In the genomic region with DNA sequence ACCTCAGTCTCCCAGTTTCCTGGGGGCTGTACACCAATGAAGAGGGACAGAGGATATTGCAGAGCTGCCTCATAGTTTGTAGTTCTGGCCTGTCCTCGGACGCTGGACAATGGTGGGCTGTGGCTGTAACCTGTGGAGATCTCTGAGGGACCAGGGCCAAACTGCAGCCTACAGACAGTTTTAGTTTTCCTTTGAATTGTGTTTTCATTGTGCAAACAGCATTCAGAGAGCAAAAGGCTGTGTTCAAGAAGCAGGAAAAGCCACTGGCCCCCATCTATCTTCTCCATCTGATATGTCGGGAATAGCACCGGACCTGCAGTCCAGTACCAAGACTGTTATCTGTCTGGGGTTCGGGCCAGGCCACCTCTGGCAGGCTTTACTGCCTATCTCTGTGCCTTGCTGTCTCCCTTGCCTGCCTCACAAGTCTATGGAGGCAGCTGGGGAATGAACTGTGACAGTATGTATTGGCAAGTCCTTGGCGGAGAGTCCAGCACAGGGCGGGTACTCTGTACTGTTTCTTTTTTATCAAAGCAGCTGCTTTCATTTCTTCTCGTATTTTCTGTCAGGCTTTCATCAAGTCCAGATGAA, we compare ENCODE assay signal across 12 mouse cellular contexts. TPM values are rescaled to one million over a fixed set of nuclear protein-coding genes. Genes with fewer than 3 reads are reported as not detected.
DNase-seq lines count a peak whose midpoint lies in the region; ATAC-seq and TF ChIP-seq lines count a peak whose summit lies in the region.
"Had no signal": no experiment of that assay in that cellular context is flagged by ENCODE, and none has a peak within 500 bp of the region (broad histone marks: within the 10 kb centered on the region; RNA-seq: fewer than 3 reads in every experiment).

No protein-coding gene starts in this region.

- H3K36me3 ChIP-seq in kidney, adult 2 months (ENCODE audit: control insufficient read depth, insufficient read depth, low read length), result no peaks in the 10 kb centered on the region
- no peaks in the 10 kb centered on the region for H3K36me3 ChIP-seq in kidney, embryonic 14.5 days (ENCODE audit: control insufficient read depth, insufficient read depth, low read length)
- H3K36me3 ChIP-seq in embryonic facial prominence, embryonic 10.5 days (replicated peaks), result no peaks in the 10 kb centered on the region
- no peaks in the 10 kb centered on the region for H3K36me3 ChIP-seq in heart, embryonic 14.5 days (ENCODE audit: control insufficient read depth, insufficient read depth, low read length)

- no peak for ATAC-seq in kidney, embryonic 14.5 days (ENCODE audit: low FRiP score, low TSS enrichment)
- ATAC-seq in heart, embryonic 14.5 days (ENCODE audit: insufficient number of reproducible peaks, insufficient read depth, low FRiP score, low read depth), result no peak
- ATAC-seq: activated CD4-positive, CD25-positive, alpha-beta regulatory T cell, adult 4 months had no signal

- TF ChIP-seq POLR2A in kidney, adult 2 months (IDR thresholded peaks at IDR 0.05; ENCODE audit: low read depth, low read length), result no peak

- no peak overlapping the region for H3K9ac ChIP-seq in kidney, embryonic 14.5 days (ENCODE audit: low read depth, low read length)
- peak overlapping the region; percentile 58; the same call in 1 of the 2 replicates for H3K9ac ChIP-seq in heart, embryonic 14.5 days (ENCODE audit: low read length)

- H3K4me3 ChIP-seq in kidney, adult 2 months (ENCODE audit: insufficient read depth, low read depth, low read length), result no peak overlapping the region
- H3K4me3 ChIP-seq in kidney, embryonic 14.5 days (ENCODE audit: low read length), result no peak overlapping the region
- no peak overlapping the region for H3K4me3 ChIP-seq in embryonic facial prominence, embryonic 10.5 days
- H3K4me3 ChIP-seq in heart, embryonic 14.5 days (ENCODE audit: control insufficient read depth in 1 of 2, insufficient read depth in 1 of 2, low read depth in 1 of 2, low read length in 2 of 2), result peak overlapping the region in 1 of 2 experiments; percentile 2; a peak in 1 of 4 replicates

- WGBS in kidney, adult 2 months, result 63% methylated on average over 8 of the region's 8 CpGs
- 45% methylated on average over 8 of the region's 8 CpGs for WGBS in kidney, embryonic 14.5 days
- 75% methylated on average over 8 of the region's 8 CpGs for WGBS in embryonic facial prominence, embryonic 10.5 days
- WGBS in heart, embryonic 14.5 days, result 26% methylated on average over 8 of the region's 8 CpGs

- H3K27me3 ChIP-seq in kidney, adult 2 months (replicated peaks; ENCODE audit: control insufficient read depth, insufficient read depth, low read length), result no peaks in the 10 kb centered on the region
- H3K27me3 ChIP-seq in kidney, embryonic 14.5 days (ENCODE audit: control insufficient read depth, insufficient read depth, low read length), result no peaks in the 10 kb centered on the region
- H3K27me3 ChIP-seq in embryonic facial prominence, embryonic 10.5 days (replicated peaks; ENCODE audit: low read depth, poor library complexity, severe bottlenecking), result 0 out of 2 replicates have a peak, but pooled peaks cover 6% of the 10 kb centered on the region
- no peaks in the 10 kb centered on the region for H3K27me3 ChIP-seq in heart, embryonic 14.5 days (ENCODE audit: control insufficient read depth, insufficient read depth, low read length)

- H3K27ac ChIP-seq in kidney, adult 2 months (ENCODE audit: insufficient read depth, low read depth, low read length), result no peak overlapping the region
- H3K27ac ChIP-seq in kidney, embryonic 14.5 days (ENCODE audit: low read depth, low read length), result no peak overlapping the region
- H3K27ac ChIP-seq in embryonic facial prominence, embryonic 10.5 days (replicated peaks), result peak overlapping the region; percentile 2; the same call in 1 of the 2 replicates
- H3K27ac ChIP-seq in heart, embryonic 14.5 days (replicated peaks in 1 of 2; ENCODE audit: control insufficient read depth in 1 of 2, insufficient read depth in 1 of 2, low read depth in 2 of 2, low read length in 2 of 2), result peak overlapping the region; percentile 41 to 56

- no peak for TF ChIP-seq CTCF in kidney, adult 2 months (conservative IDR thresholded peaks at IDR 0.05; ENCODE audit: insufficient read depth, insufficient read length, low read depth, low read length)

- H3K9me3 ChIP-seq in kidney, embryonic 14.5 days (ENCODE audit: control insufficient read depth, low read length), result no peaks in the 10 kb centered on the region
- H3K9me3 ChIP-seq in embryonic facial prominence, embryonic 10.5 days, result no peaks in the 10 kb centered on the region
- H3K9me3 ChIP-seq in heart, embryonic 14.5 days (ENCODE audit: control insufficient read depth, low read length), result no peaks in the 10 kb centered on the region

- H3K4me2 ChIP-seq in kidney, embryonic 14.5 days (replicated peaks; ENCODE audit: low read depth, low read length), result no peak overlapping the region
- H3K4me2 ChIP-seq in heart, embryonic 14.5 days (ENCODE audit: low read length), result peak overlapping the region; percentile 37

- DNase-seq in kidney, adult 2 months, result peak; percentile 51
- no peak for DNase-seq in embryonic facial prominence, embryonic 10.5 days (ENCODE audit: low spot score)
- DNase-seq in lung, postnatal 14 days, result peak; percentile 48
- DNase-seq in urinary bladder, postnatal 4 days (ENCODE audit: low spot score in 2 of 2), result no peak
- no peak for DNase-seq in cerebellum, adult 11 months
- no peak for DNase-seq in layer of hippocampus, adult 18-20 months (ENCODE audit: low spot score in 2 of 2)
- DNase-seq: thymus, adult 2 months had no signal

- no peaks in the 10 kb centered on the region for H3K4me1 ChIP-seq in kidney, adult 2 months (ENCODE audit: control insufficient read depth, insufficient read depth, low read length)
- peaks cover 10% of the 10 kb centered on the region; the same call in 1 of the 2 replicates for H3K4me1 ChIP-seq in kidney, embryonic 14.5 days (ENCODE audit: control insufficient read depth, insufficient read depth, low read length)
- peaks cover 58% of the 10 kb centered on the region for H3K4me1 ChIP-seq in embryonic facial prominence, embryonic 10.5 days
- peaks cover 38 to 47% of the 10 kb centered on the region in 2 experiments for H3K4me1 ChIP-seq in heart, embryonic 14.5 days (ENCODE audit: control insufficient read depth in 2 of 2, insufficient read depth in 2 of 2, low read length in 2 of 2)

RNA-seq across cellular contexts. Expression of gene Spocd1, which starts 11.9 kb away (rescaled TPM):
- not detected in 2 replicates for polyA plus RNA-seq in kidney, adult 2 months (2012; rRNA removed)
- not detected in 2 replicates for polyA plus RNA-seq in kidney, embryonic 14.5 days (2014; fragmentation: Nextera tagmentation; extraction: Ambion mirVana)
- not detected in 2 replicates for polyA plus RNA-seq in embryonic facial prominence, embryonic 10.5 days (2016; fragmentation: Nextera tagmentation; extraction: Ambion mirVana)
- polyA plus RNA-seq in heart, embryonic 14.5 days (2014; fragmentation: Nextera tagmentation; extraction: Ambion mirVana), result 0.24 and 0.47 TPM in 2 replicates
- under 1 TPM; 0.37 to 0.41 TPM for total RNA-seq in layer of hippocampus, adult 18-20 months (2021)
- total RNA-seq: monocyte, adult 5-6 weeks had no signal
- polyA plus RNA-seq: activated CD4-positive, CD25-positive, alpha-beta regulatory T cell, adult 4 months; limb, embryonic 11.5 days had no signal

Comparison
In these comparisons a context has a peak if more than half of its experiments do, and no peak if none do; other contexts are left out.
1. DNase-seq: peak in kidney, adult 2 months (single experiment) and lung, postnatal 14 days (single experiment); none in embryonic facial prominence, embryonic 10.5 days (single experiment), urinary bladder, postnatal 4 days (0 of 2), cerebellum, adult 11 months (single experiment) and layer of hippocampus, adult 18-20 months (0 of 2).
2. H3K27ac ChIP-seq: peak in embryonic facial prominence, embryonic 10.5 days (single experiment) and heart, embryonic 14.5 days (2 of 2); none in kidney, adult 2 months (single experiment) and kidney, embryonic 14.5 days (single experiment).